Mouse (Mus musculus): ENCODE results near the gene C1rb. TPM values are rescaled to one million over a fixed set of nuclear protein-coding genes. Genes with fewer than 3 reads are reported as not detected.

C1rb gene
- polyA plus RNA-seq, 1 experiment from 2014 or later: not detected

Other genes starting within 250 kb of the C1rb start
- gene Pex5, start 155.2 kb upstream of the C1rb start, polyA plus RNA-seq (2015; fragmentation: Nextera tagmentation; extraction: Ambion mirVana): 43.1 and 45.6 TPM in 2 replicates
- gene Clstn3, start 105.5 kb upstream of the C1rb start, polyA plus RNA-seq (2015; fragmentation: Nextera tagmentation; extraction: Ambion mirVana): 5.9 and 7.3 TPM in 2 replicates
- gene C1rl, start 77.2 kb upstream of the C1rb start, polyA plus RNA-seq (2015; fragmentation: Nextera tagmentation; extraction: Ambion mirVana): 1.6 and 1.7 TPM in 2 replicates
- 9.4 TPM in 2 replicates for gene C1ra, start 57.9 kb upstream of the C1rb start, polyA plus RNA-seq (2015; fragmentation: Nextera tagmentation; extraction: Ambion mirVana)
- gene C1s1, start 27.9 kb upstream of the C1rb start, polyA plus RNA-seq (2015; fragmentation: Nextera tagmentation; extraction: Ambion mirVana): 12.6 and 15.2 TPM in 2 replicates
- not detected in 2 replicates for gene C1s2, start 65.8 kb downstream of the C1rb start, polyA plus RNA-seq (2015; fragmentation: Nextera tagmentation; extraction: Ambion mirVana)
- gene Lpcat3, start 92.7 kb downstream of the C1rb start, polyA plus RNA-seq (2015; fragmentation: Nextera tagmentation; extraction: Ambion mirVana): 84.1 and 86.8 TPM in 2 replicates
- 167 and 175 TPM in 2 replicates for gene Emg1, start 141.9 kb downstream of the C1rb start, polyA plus RNA-seq (2015; fragmentation: Nextera tagmentation; extraction: Ambion mirVana)
- gene Phb2, start 142.0 kb downstream of the C1rb start, polyA plus RNA-seq (2015; fragmentation: Nextera tagmentation; extraction: Ambion mirVana): 282 and 303 TPM in 2 replicates
- 19.6 and 20.1 TPM in 2 replicates for gene Ptpn6, start 168.4 kb downstream of the C1rb start, polyA plus RNA-seq (2015; fragmentation: Nextera tagmentation; extraction: Ambion mirVana)
- gene Grcc10, start 171.1 kb downstream of the C1rb start, polyA plus RNA-seq (2015; fragmentation: Nextera tagmentation; extraction: Ambion mirVana): 352 and 357 TPM in 2 replicates
- not detected in 2 replicates for gene Gm45234, start 185.7 kb downstream of the C1rb start, polyA plus RNA-seq (2015; fragmentation: Nextera tagmentation; extraction: Ambion mirVana)
- gene Atn1, start 186.2 kb downstream of the C1rb start, polyA plus RNA-seq (2015; fragmentation: Nextera tagmentation; extraction: Ambion mirVana): 12.2 and 13.1 TPM in 2 replicates
- gene Eno2, start 199.4 kb downstream of the C1rb start, polyA plus RNA-seq (2015; fragmentation: Nextera tagmentation; extraction: Ambion mirVana): 9.3 and 9.8 TPM in 2 replicates
- gene Lrrc23, start 209.4 kb downstream of the C1rb start, polyA plus RNA-seq (2015; fragmentation: Nextera tagmentation; extraction: Ambion mirVana): 0.53 and 0.65 TPM in 2 replicates
- 14.8 and 15.1 TPM in 2 replicates for gene Spsb2, start 238.4 kb downstream of the C1rb start, polyA plus RNA-seq (2015; fragmentation: Nextera tagmentation; extraction: Ambion mirVana)
- gene Tpi1, start 244.0 kb downstream of the C1rb start, polyA plus RNA-seq (2015; fragmentation: Nextera tagmentation; extraction: Ambion mirVana): 938 and 959 TPM in 2 replicates